Mouse (Mus musculus): ENCODE data around the gene Sugct. TPM values are rescaled to one million over a fixed set of nuclear protein-coding genes. Genes with fewer than 3 reads are reported as not detected.
"Not testable (repeated sequence)": the region's sequence is repeated elsewhere in the genome, so short reads cannot be mapped to it uniquely, and the experiment has no call there.

The Sugct gene
- total RNA-seq, 2 experiments from 2014 or later = 0.55 to 0.74 TPM

DNA sequence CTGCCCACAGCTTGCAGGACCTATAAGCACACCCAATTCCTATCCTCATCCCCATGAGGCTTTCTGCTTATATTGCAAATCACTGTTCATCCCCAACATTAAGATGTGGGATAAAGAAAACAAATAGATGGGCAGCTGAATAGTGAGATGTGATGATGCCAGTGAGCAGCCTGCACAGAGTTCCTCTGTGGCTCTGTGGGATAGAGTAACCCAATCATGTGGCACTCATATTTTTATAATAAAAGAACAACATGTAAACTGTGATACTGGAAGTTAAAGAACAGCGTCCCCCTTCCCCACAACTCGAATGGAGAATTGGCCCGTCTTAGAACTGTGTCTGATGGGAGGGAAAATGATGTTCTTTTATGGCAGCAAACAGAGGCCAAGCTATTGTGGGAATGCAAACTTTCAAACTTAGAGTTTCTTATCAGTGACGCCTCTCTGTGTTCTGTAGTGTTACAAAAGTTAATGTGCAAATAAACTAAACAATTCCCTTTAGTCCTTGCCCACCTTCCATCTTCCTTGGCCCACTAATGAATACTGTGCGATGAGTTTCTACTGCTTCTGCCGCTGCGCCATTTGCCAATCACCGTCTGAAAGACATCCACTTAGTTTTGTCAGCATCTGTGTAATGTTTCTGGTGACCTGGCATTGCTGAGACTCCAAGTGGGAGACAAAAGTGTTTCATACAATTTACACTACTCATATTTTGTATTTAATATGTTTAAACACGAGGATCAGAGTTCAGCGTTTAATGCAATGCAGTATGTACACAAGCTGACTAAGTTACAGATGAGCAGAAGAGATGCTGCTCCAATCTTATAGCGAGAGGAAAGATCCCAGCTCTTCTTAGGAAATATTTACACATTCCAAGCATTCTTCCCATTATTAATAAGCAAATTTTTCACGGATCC, 756.5 kb downstream of the Sugct start:
- intact Hi-C loops (cut with DNase I; ENCODE audit: low total_unique reads) = no loop called here
- DNase-seq = no peak

DNA sequence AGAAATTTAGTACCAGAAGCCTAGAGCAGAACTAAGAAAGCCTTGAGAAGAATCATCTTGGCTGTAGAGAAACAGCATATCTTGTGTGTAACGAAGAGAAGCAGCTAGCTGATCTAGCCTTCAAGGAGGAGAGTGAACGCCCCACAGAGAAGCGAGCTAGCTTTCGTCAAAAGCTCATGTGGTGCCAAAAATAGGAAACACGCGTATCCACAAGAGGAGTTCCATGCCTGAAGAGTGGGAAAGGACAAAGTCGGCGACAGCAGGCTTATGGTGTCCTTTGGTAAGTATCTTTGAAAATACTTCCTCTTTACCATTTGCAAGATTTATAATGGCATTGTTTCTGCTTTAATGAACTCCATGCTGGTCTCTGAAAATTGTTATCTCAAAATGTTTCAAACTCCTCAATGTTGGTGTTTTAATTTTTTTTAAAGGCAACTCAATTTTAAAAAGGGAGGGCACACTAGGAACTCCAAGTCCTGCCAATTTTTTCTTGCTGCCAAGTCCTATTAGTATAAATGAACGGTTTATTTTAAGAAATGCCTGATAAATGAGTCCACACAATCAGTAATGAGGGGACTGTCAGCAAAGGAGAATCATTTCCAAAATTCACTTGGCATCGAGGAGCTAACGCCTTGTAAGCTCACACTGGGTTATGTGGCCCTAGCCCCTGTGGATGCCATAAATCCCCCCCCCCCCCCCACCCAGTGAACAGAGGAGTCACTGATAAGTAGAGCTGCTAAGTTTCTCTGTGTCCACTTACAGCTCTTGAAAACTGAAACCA, 757.7 kb downstream of the Sugct start:
- DNase-seq = no peak
- intact Hi-C loops (cut with DNase I; ENCODE audit: low total_unique reads) = no loop called here

DNA sequence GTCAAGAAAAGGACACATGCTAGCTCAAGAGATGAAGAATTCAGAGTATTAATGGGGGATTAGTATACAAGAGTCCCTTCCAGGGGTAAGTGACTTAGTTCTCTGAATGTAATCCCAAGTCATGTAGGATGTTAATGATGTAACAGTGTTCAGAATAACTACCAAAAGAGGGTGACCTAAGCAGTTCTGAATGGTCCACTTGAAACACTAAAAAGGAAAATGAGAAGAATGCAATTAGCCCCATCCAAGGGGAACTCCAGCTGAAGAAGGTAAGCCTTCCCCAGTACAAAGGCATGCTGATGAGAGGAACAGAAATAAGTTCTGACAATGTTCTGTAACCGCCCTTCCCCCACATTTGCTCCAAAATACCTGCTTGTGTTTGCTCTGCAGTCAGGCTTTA, 760.3 kb downstream of the Sugct start:
- intact Hi-C loops (cut with DNase I; ENCODE audit: low total_unique reads) = no loop called here
- no peak for DNase-seq

DNA sequence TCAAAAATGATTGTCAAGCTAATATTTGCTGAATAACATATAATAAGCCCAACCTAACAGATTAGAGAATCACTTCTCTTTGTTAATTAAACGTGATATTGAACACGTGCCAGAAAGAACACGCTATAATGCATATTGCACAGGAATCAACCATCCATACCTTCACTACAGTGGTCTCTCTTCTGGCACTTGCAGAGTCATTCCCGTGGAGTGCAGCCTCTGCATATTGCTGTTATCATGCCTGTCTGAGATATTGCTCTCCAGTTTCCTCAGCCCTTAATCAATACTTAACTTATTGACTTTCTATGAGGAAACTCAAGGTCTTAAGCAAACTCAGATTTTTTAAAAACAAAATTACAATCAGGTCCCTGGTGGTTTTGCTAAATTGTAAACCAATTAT, 761.8 kb downstream of the Sugct start:
- no peak for DNase-seq
- intact Hi-C loops (cut with DNase I; ENCODE audit: low total_unique reads) = no loop called here

DNA sequence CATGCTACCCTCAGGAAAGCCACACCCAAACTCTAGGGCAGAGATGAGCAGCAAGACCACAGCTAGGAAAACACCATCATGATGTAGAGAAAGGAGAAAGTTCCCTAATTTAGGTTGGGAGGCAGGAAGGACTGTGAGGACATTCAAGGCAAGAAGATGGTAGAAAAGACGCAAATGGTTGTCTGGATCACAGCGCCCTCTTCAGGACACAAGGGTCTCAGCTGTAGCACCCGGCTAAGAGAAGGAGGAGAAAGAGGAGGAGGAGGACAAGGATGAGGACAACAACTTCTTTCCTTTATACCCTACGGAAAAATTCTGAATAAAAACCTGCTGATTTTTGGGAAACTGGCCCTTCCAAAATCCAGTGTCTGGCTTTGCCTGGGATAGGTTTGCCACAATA, 774.0 kb downstream of the Sugct start:
- no peak for DNase-seq
- intact Hi-C loops (cut with DNase I; ENCODE audit: low total_unique reads) = no loop called here

DNA sequence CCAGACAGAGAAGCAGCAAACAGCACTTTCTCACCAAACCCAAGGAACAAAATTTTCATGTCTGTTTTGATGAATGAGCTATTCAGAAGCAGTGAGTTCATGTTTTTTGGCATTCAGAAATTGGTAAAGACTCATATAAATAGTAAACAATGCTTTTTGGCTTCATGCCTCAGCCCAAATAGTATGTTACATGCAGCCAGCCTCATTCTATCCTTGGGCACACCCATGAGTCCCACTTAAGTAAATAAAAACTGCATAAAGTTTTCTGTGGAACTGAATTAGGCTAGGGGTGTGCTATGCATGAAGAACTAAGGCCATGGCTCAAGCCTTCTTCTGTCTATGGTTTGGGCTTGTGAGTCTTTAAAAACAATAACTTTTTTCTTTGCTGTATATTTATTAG, 779.7 kb downstream of the Sugct start:
- intact Hi-C loops (cut with DNase I; ENCODE audit: low total_unique reads) = no loop called here
- DNase-seq = no peak

DNA sequence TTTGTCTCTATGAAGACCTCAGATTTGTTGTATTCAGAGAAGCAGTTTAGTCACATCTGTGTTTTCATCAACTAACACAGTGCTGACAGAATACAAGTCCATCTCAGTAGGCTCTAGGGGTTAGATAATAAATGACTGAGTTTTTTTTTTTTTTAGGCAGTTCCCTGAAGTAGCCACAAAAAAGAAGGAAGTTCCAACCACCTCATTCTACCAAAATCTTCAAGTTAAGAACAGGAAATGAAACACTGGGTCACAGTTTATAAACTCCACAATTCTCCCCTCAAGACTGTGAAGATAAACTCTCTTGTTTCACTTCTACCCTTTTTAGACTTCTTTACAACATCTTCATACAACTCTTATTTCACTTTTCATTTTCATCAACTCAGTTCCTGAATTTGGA, 783.1 kb downstream of the Sugct start:
- intact Hi-C loops (cut with DNase I; ENCODE audit: low total_unique reads) = no loop called here
- DNase-seq = no peak

DNA sequence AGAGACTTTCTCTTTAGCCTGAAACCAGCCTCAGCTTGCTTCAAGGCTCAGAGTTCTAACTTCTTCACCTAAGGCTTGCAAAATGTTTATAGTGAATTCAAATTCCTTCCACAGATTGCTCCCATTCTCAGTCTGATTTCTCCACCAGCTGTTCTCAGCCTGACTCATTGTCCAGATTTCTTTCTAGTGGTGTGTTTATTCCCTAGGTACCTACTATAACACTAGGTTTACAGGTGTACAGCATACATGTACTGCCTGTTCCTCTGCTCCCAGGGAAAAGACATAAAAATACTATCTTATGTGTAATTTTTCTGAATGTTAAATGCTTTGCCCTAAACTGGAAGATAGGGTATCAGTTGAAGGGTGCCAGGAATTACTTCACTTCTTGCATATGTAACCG, 788.4 kb downstream of the Sugct start:
- DNase-seq = no peak
- intact Hi-C loops (cut with DNase I; ENCODE audit: low total_unique reads) = no loop called here

DNA sequence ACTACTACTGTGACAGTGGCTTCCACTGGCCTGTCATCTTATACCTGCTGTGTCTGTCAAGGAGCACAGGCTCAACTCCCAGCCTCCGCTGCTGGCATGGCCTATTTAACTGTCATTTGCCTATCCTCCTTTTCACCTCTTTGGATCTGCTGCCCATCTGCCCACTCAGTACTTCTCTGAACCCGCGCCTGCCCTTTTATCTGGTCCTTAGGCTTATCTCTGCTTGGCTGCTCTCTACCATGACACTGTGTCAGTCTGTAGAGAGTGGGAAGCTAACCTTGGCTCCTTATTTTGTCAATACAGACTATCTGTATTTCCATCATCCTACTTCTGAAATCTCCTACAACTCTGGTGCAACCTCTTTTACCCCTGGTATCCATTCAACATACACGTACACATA, 793.9 kb downstream of the Sugct start:
- intact Hi-C loops (cut with DNase I; ENCODE audit: low total_unique reads) = no loop called here
- no peak for DNase-seq

DNA sequence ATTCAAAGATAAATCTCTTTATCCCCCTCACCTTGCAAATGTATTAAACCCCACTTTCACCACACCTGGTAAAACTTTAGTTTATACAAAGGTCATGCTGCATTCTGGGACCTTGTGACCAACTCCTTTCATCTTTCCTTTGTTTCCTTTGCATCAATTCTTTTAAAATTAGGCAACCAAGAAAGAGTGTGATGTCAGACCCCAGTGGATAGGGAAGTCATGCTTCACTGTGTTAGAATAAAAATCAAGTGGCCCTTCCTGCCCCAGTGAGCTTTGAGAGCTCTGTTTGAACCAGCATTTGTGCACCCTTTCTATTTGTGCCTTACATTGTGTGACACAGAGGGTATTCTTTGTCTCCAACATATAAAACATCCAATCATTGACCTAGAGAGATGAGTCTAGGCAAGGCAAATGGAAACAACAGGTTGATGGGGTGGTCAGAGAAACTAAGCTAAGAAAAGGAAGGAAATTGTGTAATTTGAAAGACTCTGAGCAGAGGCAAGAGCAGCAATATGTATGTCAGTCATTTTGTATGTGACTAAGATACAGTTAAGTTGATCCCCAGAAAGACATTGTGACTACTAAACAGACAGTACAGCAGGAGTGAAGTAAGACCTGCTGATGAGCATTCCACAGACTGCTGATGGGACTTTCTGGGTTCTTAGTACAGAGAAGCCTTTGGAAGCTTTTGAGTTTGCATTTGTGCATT, 797.1 kb downstream of the Sugct start:
- intact Hi-C loops (cut with DNase I; ENCODE audit: low total_unique reads) = no loop called here
- no peak for DNase-seq

DNA sequence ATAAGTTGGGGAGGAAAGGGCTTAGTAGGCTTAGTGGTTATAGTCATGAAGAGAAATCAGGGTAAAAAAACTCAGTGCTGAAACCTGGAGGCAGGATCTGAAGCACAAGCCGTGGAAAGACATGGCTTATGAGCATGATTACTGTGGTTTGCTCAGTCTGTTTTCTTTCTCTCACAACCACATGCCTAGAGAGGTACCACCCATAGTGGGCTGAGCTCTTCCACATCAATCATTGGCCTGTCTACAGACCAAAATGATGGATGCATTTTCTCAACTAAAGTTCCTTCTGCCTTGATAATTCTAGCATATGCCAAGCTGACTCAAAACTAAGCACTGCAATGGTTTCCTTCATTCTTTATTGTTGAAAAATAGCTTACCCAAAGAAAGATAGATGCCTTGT, 817.3 kb downstream of the Sugct start:
- DNase-seq = no peak
- intact Hi-C loops (cut with DNase I; ENCODE audit: low total_unique reads) = no loop called here

DNA sequence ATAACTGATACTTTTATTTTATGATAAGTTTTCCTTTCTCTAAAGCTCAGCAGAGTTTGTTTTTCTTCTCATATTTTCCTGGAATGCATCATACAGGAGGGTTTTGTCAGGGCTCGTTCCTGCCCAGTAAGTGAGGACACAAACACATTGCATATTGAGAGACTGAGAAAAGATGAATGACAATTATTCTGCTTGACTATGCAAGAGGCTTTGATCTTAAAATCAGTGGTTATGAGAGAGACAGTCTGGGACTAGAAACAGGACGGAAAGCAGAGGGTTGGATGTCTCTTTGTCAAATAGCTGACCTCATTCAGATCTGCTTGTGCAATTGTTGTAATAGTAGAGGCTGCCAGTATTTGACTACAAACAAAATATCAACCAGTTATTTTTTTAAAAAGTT, 835.4 kb downstream of the Sugct start:
- DNase-seq = no peak
- intact Hi-C loops (cut with DNase I; ENCODE audit: low total_unique reads) = no loop called here

DNA sequence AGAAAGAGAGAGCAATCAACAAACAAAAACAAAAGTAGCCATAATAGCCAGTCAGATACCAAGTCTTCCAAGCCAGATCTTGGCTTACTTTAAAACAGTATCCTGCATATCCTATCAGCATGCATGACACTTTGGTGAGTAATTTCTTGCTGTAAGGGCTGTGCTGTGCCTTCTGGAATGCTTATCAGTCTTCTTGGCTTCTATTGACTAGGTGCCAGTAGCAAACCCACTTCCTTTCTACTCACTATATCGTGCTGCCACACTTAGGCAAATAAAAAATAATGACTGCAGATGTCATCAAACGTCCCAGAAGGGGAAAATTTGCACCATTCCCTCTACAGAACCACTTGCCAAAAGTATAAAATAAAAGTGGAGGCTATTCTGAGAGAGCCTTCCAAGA, 848.1 kb downstream of the Sugct start:
- intact Hi-C loops (cut with DNase I; ENCODE audit: low total_unique reads) = no loop called here
- DNase-seq = no peak

DNA sequence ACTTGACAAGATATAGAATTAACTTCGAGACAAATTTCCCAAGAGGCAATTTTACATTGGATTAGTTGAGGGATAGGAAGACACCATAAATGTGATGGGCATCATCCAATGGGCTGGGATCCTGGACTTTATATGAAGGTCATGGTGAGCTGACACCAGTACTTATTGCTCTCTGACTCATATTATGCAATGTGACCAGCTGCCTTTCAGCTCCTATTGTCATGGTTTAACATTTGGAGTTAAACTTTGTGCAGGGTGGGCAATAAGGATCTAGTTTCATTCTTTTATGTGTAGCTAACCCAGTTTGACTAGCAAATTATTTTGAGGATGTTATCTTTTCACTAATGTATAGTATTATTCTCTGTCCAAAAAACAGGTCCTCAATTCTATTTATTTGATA, 854.4 kb downstream of the Sugct start:
- DNase-seq = no peak
- intact Hi-C loops (cut with DNase I; ENCODE audit: low total_unique reads) = no loop called here

DNA sequence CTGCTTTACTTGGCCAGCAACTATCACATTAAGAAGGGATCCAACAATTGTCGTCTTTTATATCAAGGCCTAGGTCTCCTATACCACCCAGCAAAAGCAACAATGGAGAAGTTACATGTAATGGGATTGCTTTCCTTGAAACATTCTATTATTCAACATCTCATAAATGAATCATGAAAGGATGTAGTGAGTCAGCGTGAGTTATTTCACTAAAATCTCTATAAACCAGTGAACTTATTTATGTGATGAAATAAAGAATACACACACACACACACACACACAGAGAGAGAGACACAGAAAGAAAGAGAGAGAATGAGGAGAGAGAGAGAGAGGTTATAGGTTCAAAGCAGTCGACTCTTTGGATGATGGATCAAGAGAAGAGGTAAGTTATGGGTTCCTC, 856.9 kb downstream of the Sugct start:
- DNase-seq = no peak
- intact Hi-C loops (cut with DNase I; ENCODE audit: low total_unique reads) = no loop called here

DNA sequence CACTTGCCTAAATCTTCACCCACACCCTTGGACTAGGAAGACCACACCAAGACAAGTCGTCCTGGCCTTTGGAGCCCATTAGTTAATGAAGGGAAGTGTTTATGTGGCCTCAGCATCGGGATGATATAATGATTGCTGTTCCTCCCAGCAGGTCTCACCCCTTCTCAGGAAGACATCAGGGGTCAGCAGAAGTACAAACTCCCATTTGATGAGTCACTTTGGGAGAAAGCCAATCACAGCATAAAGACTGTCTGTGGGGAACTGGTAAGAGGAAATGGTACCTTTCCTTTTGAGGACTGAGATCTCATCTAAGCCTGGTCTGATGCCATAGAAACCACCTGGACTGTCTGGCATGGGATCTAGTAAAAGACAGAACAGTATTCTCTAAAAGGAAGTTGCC, 860.2 kb downstream of the Sugct start:
- DNase-seq = no peak
- intact Hi-C loops (cut with DNase I; ENCODE audit: low total_unique reads) = no loop called here

DNA sequence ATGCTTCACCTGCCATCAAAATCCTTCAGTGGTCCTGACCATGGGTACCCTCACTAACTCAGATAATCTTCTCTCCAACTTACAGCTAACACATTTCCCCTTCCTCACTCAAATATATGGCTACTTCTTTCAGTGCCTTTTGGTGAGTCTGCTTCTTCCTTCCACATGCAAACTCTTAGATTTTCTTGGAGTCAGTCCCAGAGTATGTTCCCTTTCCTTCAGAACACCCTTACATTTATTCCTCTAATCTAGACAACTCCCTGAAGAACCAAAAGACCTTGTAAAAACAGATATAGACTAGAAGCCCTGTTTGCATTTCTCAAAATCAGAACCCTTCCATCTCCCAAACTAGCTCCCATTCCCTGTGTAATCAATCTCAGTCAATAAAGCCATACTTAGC, 862.3 kb downstream of the Sugct start:
- DNase-seq = no peak
- intact Hi-C loops (cut with DNase I; ENCODE audit: low total_unique reads) = no loop called here

DNA sequence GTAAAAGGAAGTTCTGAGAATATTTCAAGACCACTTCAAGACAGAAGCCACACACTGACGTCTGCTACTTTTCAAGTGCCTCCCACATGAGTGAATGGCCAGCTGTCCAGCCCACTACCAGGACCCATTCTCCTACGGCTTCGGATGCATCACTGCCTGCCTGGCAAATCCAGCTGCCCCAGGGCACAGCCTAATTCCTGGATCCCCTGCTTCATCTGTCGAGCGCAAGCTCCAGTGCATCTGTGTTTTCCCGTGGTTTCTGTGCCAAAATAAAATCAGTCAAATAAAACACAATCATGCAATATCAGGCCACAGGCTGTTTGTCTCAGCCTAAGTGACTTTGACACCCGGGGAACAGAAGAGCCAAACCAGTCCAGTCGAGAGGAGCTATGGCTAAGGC, 863.5 kb downstream of the Sugct start:
- DNase-seq = no peak
- intact Hi-C loops (cut with DNase I; ENCODE audit: low total_unique reads) = no loop called here

DNA sequence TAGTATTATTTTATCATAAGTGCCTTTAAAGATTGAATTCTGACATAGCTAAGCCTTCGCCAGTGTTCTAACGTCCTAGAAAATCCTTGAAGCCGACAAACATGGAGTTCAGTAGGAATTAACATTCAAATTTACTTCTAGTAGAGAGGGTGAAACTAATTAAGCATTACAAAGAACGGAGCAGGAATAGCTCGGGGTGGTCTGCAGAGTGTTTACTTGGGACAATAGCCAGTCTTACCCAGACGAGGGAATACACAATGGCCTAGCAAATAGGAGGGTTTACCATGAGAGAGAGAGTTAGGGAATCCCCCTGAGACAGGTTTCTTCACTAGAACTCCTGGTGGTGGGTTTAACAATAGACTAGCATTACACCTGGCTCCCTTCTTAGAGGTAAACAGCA, 865.1 kb downstream of the Sugct start:
- DNase-seq; intact Hi-C loops (cut with DNase I; ENCODE audit: low total_unique reads): not testable (repeated sequence)

DNA sequence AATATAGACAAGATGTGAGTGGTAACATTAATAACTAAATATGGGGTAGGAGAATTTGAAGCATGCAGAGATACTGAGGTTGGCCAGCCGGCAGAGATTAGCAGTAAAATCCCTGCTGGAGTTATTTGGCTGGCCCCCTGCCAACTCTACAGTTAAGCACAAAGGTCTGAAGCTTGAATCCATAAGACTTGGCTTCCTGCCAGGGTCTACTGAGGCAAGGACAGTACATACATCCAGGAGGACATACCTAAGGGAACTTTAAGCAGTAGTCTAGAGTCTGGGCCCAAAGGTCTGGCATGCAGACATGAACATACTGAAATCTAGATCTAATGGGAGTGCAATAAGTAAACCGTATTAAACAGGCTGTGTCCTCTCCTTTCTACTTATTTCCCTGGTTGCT, 865.8 kb downstream of the Sugct start:
- intact Hi-C loops (cut with DNase I; ENCODE audit: low total_unique reads) = no loop called here

More for the DNA sequence above, 865.8 kb downstream of the Sugct start:
- no peak for DNase-seq

Data from gastrocnemius, postnatal 14 days (tissue).